Mouse (Mus musculus) spleen, adult 2 months (tissue): Measurements from ENCODE around the gene Cgn.

ENCODE experiments used
- CTCF ChIP-seq: fragments of 200-500 bp; IDR thresholded peaks from 2 replicates; pipeline ENCODE4 v1.5.1; 2011; ENCODE audit warnings: mild to moderate bottlenecking, inconsistent platforms; ENCODE audit not compliant: insufficient read depth, insufficient read length, insufficient replicate concordance; ENCODE audit errors: extremely low read depth
- POLR2A ChIP-seq: fragments of 200-500 bp; IDR thresholded peaks from 2 replicates; pipeline ENCODE4 v1.6.1; 2011; ENCODE audit warnings: low read depth, low read length, inconsistent platforms

DNA sequence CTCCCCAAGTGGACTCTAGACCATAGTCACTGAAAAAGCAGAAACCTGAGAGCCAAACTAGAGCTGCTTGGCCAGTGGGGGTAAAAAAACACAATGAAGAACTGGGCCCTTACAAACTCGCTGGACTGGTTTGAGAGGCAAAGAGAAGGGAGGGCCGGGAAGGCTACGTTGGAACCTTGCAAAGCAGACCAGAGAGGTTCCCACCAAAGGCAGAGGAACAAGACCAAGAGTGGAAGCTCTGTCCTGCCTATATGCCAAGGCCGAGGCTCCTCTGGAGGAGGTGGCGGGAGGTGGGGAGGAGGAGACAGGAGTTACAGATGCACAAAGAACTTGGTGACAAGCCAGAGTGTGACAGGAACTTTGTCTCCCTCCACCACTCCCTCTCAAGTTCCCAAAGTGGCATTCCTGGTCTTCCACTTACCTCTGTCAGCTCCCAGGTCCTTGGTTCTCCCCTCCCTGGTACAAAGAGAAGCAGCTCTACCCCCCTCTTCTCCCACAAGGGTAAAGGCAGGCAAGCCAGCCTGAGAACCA lies 2.1 kb downstream of the Cgn start:
- TF ChIP-seq POLR2A (no peak), CTCF (no peak)
